Mouse (Mus musculus) hindbrain, embryonic 13.5 days (tissue): ENCODE data around the gene Dera. TPM values are rescaled to one million over a fixed set of nuclear protein-coding genes. Genes with fewer than 3 reads are reported as not detected.
A peak's percentile ranks its signal among the peaks of the same experiment; 100 is the strongest.

Source experiments
- ATAC-seq: fragments of 200-750 bp; cut with Nextera tagmentation; 2 replicates; pipeline ENCODE4 v1.8.0; 2017; ENCODE audit warnings: moderate TSS enrichment; ENCODE audit not compliant: low FRiP score
- H3K27ac ChIP-seq: fragments of 300-500 bp; sonication (generic); 2 replicates; pipeline ENCODE4 v1.5.1; 2015; ENCODE audit warnings: inconsistent platforms, mild to moderate bottlenecking, moderate library complexity
- H3K27me3 ChIP-seq: fragments of 300-500 bp; sonication (generic); 2 replicates; pipeline ENCODE4 v1.6.1; 2015; ENCODE audit warnings: mild to moderate bottlenecking, inconsistent platforms
- H3K36me3 ChIP-seq: fragments of 300-500 bp; sonication (generic); 2 replicates; pipeline ENCODE4 v1.6.1; 2015; ENCODE audit warnings: mild to moderate bottlenecking, inconsistent platforms
- H3K4me1 ChIP-seq: fragments of 300-500 bp; sonication (generic); replicated peaks from 2 replicates; pipeline ENCODE4 v1.6.1; 2015; ENCODE audit warnings: inconsistent platforms
- H3K4me2 ChIP-seq: fragments of 300-500 bp; sonication (generic); 2 replicates; pipeline ENCODE4 v1.6.1; 2015; ENCODE audit warnings: inconsistent platforms, mild to moderate bottlenecking, moderate library complexity
- H3K4me3 ChIP-seq: fragments of 300-500 bp; sonication (generic); 2 replicates; pipeline ENCODE4 v1.5.1; 2015; ENCODE audit warnings: mild to moderate bottlenecking, inconsistent platforms
- H3K9ac ChIP-seq: fragments of 300-500 bp; sonication (generic); 2 replicates; pipeline ENCODE4 v1.6.1; 2015; ENCODE audit warnings: mild to moderate bottlenecking, inconsistent platforms
- H3K9me3 ChIP-seq: fragments of 300-500 bp; sonication (generic); 2 replicates; pipeline ENCODE4 v1.6.1; 2016; ENCODE audit warnings: inconsistent platforms
- WGBS: fragments of 180-500 bp; shearing (Covaris S2); methylation state at CpG from one replicate; pipeline ENCODE4 v1.1.7; 2015; 5-methylcytosine and 5-hydroxymethylcytosine counted together
- polyA plus RNA-seq: library from polyadenylated mRNA; unstranded; fragments of >200 nt; fragmentation: Nextera tagmentation; extraction: Ambion mirVana; gene quantifications from 2 replicates; pipeline ENCODE4 v1.2.1, GENCODE M21; 2015

Gene Dera
- polyA plus RNA-seq, 1 experiment from 2014 or later = 16.2 TPM

- H3K4me1 ChIP-seq = peaks cover 18% of the 10 kb centered on the region
- peak; percentile 97 for ATAC-seq
- under 1% methylated on average over 57 of the region's 86 CpGs for WGBS
- peak within 1 kb of the TSS; percentile 91 for H3K9ac ChIP-seq
- peak within 1 kb of the TSS; percentile 94 for H3K4me3 ChIP-seq
- H3K4me2 ChIP-seq = peak within 1 kb of the TSS; percentile 89
- H3K36me3 ChIP-seq = peaks cover 12% of the 10 kb centered on the region
- H3K27me3 ChIP-seq = 0 out of 2 replicates have a peak, but pooled peaks cover 11% of the 10 kb centered on the region
- H3K27ac ChIP-seq = peak within 1 kb of the TSS; percentile 91
- no peaks in the 10 kb centered on the region for H3K9me3 ChIP-seq
Measured at GRCm38 (mm10) chr6:137734846-137735609, 19.3 kb upstream of the Dera start, which contains the start of gene Strap. Gene Strap (plus strand): TSS chr6:137735078.

GRCm38 (mm10) chr6:137735671-137736238, 18.6 kb upstream of the Dera start:
- 11% methylated on average over 17 of the region's 17 CpGs for WGBS
- peak overlapping the region; percentile 94 for H3K4me3 ChIP-seq
- H3K36me3 ChIP-seq = peaks cover 19% of the 10 kb centered on the region
- peak overlapping the region; percentile 91 for H3K9ac ChIP-seq
- peak overlapping the region; percentile 89 for H3K4me2 ChIP-seq
- 0 out of 2 replicates have a peak, but pooled peaks cover 11% of the 10 kb centered on the region for H3K27me3 ChIP-seq
- no peaks in the 10 kb centered on the region for H3K9me3 ChIP-seq
- peaks cover 18% of the 10 kb centered on the region for H3K4me1 ChIP-seq
- peak overlapping the region; percentile 91 for H3K27ac ChIP-seq
- no peak for ATAC-seq

GRCm38 (mm10) chr6:137740972-137741371, 13.4 kb upstream of the Dera start:
- peaks cover 66% of the 10 kb centered on the region for H3K36me3 ChIP-seq

GRCm38 (mm10) chr6:137744700-137745099, 9.6 kb upstream of the Dera start:
- no peak overlapping the region for H3K27ac ChIP-seq
- peaks cover 81% of the 10 kb centered on the region for H3K36me3 ChIP-seq
- no peak overlapping the region for H3K9ac ChIP-seq
- no peaks in the 10 kb centered on the region for H3K9me3 ChIP-seq
- H3K27me3 ChIP-seq = no peaks in the 10 kb centered on the region
- 93% methylated on average over 4 of the region's 4 CpGs for WGBS
- no peak for ATAC-seq
- no peak overlapping the region for H3K4me2 ChIP-seq
- H3K4me3 ChIP-seq = no peak overlapping the region
- no peaks in the 10 kb centered on the region for H3K4me1 ChIP-seq

More at GRCm38 (mm10) chr6:137740972-137741371, 13.4 kb upstream of the Dera start:
- no peaks in the 10 kb centered on the region for H3K9me3 ChIP-seq
- no peak overlapping the region for H3K9ac ChIP-seq
- H3K4me2 ChIP-seq = no peak overlapping the region
- no peak for ATAC-seq
- H3K27me3 ChIP-seq = no peaks in the 10 kb centered on the region
- no peak overlapping the region for H3K4me3 ChIP-seq
- H3K4me1 ChIP-seq = peaks cover 11% of the 10 kb centered on the region
- no peak overlapping the region for H3K27ac ChIP-seq
- 98% methylated on average over 2 of the region's 2 CpGs for WGBS

- ATAC-seq = no peak
- WGBS = 80% methylated on average over 5 of the region's 5 CpGs
- Histone ChIP-seq H3K27me3 (no peaks in the 10 kb centered on the region), H3K4me2 (no peak overlapping the region), H3K9ac (no peak overlapping the region), H3K9me3 (no peaks in the 10 kb centered on the region), H3K27ac (no peak overlapping the region), H3K4me1 (no peaks in the 10 kb centered on the region), H3K36me3 (peaks cover 75% of the 10 kb centered on the region), H3K4me3 (no peak overlapping the region)
Measured at GRCm38 (mm10) chr6:137747174-137747928, 7.0 kb upstream of the Dera start.

GRCm38 (mm10) chr6:137751551-137752274, 2.6 kb upstream of the Dera start:
- peaks cover 46% of the 10 kb centered on the region for H3K36me3 ChIP-seq
- H3K4me1 ChIP-seq = peaks cover 11% of the 10 kb centered on the region
- 91% methylated on average over 10 of the region's 10 CpGs for WGBS
- H3K4me3 ChIP-seq = no peak overlapping the region
- H3K27ac ChIP-seq = no peak overlapping the region
- no peaks in the 10 kb centered on the region for H3K27me3 ChIP-seq
- no peak for ATAC-seq
- H3K9ac ChIP-seq = no peak overlapping the region
- H3K9me3 ChIP-seq = no peaks in the 10 kb centered on the region
- H3K4me2 ChIP-seq = no peak overlapping the region

GRCm38 (mm10) chr6:137752275-137752655, 2.1 kb upstream of the Dera start:
- Histone ChIP-seq H3K27ac (no peak overlapping the region), H3K36me3 (peaks cover 43% of the 10 kb centered on the region), H3K9ac (no peak overlapping the region), H3K9me3 (no peaks in the 10 kb centered on the region), H3K4me3 (no peak overlapping the region), H3K4me1 (peaks cover 11% of the 10 kb centered on the region), H3K4me2 (no peak overlapping the region), H3K27me3 (no peaks in the 10 kb centered on the region)
- ATAC-seq = no peak
- 91% methylated on average over 4 of the region's 4 CpGs for WGBS

- no peak for ATAC-seq
- peaks cover 20% of the 10 kb centered on the region for H3K36me3 ChIP-seq
- 7% methylated on average over 8 of the region's 8 CpGs for WGBS
Measured at GRCm38 (mm10) chr6:137754857-137755232, 499 bp downstream of the Dera start.

GRCm38 (mm10) chr6:137756310-137756709, 2.0 kb downstream of the Dera start:
- Histone ChIP-seq H3K27me3 (no peaks in the 10 kb centered on the region), H3K9ac (no peak overlapping the region), H3K27ac (no peak overlapping the region), H3K36me3 (peaks cover 11% of the 10 kb centered on the region), H3K9me3 (no peaks in the 10 kb centered on the region), H3K4me3 (no peak overlapping the region), H3K4me2 (no peak overlapping the region), H3K4me1 (peaks cover 11% of the 10 kb centered on the region)
- WGBS = 68% methylated on average over 5 of the region's 5 CpGs
- ATAC-seq = no peak

More at GRCm38 (mm10) chr6:137754857-137755232, 499 bp downstream of the Dera start:
- Histone ChIP-seq H3K27me3 (no peaks in the 10 kb centered on the region), H3K27ac (no peak overlapping the region), H3K4me1 (peaks cover 11% of the 10 kb centered on the region), H3K4me2 (peak overlapping the region; percentile 85), H3K4me3 (peak overlapping the region; percentile 60), H3K9ac (peak overlapping the region; percentile 77), H3K9me3 (no peaks in the 10 kb centered on the region)

GRCm38 (mm10) chr6:137757891-137758290, 3.5 kb downstream of the Dera start:
- no peaks in the 10 kb centered on the region for H3K27me3 ChIP-seq

GRCm38 (mm10) chr6:137759681-137760080, 5.3 kb downstream of the Dera start:
- H3K4me3 ChIP-seq = no peak overlapping the region
- no peak overlapping the region for H3K4me2 ChIP-seq
- H3K36me3 ChIP-seq = no peaks in the 10 kb centered on the region
- peaks cover 3% of the 10 kb centered on the region; the same call in 1 of the 2 replicates for H3K4me1 ChIP-seq
- no peak overlapping the region for H3K27ac ChIP-seq
- H3K27me3 ChIP-seq = no peaks in the 10 kb centered on the region
- H3K9me3 ChIP-seq = no peaks in the 10 kb centered on the region
- ATAC-seq = peak; percentile 47; the same call in 1 of the 2 replicates
- 58% methylated on average over 8 of the region's 8 CpGs for WGBS
- H3K9ac ChIP-seq = no peak overlapping the region

More at GRCm38 (mm10) chr6:137757891-137758290, 3.5 kb downstream of the Dera start:
- no peak overlapping the region for H3K4me2 ChIP-seq
- H3K36me3 ChIP-seq = no peaks in the 10 kb centered on the region
- no peak overlapping the region for H3K9ac ChIP-seq
- no peak overlapping the region for H3K4me3 ChIP-seq
- 94% methylated on average over 1 of the region's 1 CpGs for WGBS
- no peaks in the 10 kb centered on the region for H3K9me3 ChIP-seq
- no peak overlapping the region for H3K27ac ChIP-seq
- no peak for ATAC-seq
- H3K4me1 ChIP-seq = peaks cover 11% of the 10 kb centered on the region

GRCm38 (mm10) chr6:137760966-137761365, 6.6 kb downstream of the Dera start:
- no peak overlapping the region for H3K4me3 ChIP-seq
- whole genome bisulfite sequencing = 75% methylated on average over 15 of the region's 15 CpGs
- H3K9me3 ChIP-seq = no peaks in the 10 kb centered on the region
- no peak overlapping the region for H3K4me2 ChIP-seq
- H3K27me3 ChIP-seq = no peaks in the 10 kb centered on the region
- H3K4me1 ChIP-seq = no peaks in the 10 kb centered on the region
- H3K27ac ChIP-seq = no peak overlapping the region
- no peaks in the 10 kb centered on the region for H3K36me3 ChIP-seq
- no peak for ATAC-seq
- H3K9ac ChIP-seq = no peak overlapping the region
